Mouse (Mus musculus) heart, adult 11 months (tissue): ENCODE results near the gene Efr3b.

ENCODE experiments used
- DNase-seq: peaks from one replicate; pipeline ENCODE4 v3.0.0; 2022

Gene Efr3b

DNA sequence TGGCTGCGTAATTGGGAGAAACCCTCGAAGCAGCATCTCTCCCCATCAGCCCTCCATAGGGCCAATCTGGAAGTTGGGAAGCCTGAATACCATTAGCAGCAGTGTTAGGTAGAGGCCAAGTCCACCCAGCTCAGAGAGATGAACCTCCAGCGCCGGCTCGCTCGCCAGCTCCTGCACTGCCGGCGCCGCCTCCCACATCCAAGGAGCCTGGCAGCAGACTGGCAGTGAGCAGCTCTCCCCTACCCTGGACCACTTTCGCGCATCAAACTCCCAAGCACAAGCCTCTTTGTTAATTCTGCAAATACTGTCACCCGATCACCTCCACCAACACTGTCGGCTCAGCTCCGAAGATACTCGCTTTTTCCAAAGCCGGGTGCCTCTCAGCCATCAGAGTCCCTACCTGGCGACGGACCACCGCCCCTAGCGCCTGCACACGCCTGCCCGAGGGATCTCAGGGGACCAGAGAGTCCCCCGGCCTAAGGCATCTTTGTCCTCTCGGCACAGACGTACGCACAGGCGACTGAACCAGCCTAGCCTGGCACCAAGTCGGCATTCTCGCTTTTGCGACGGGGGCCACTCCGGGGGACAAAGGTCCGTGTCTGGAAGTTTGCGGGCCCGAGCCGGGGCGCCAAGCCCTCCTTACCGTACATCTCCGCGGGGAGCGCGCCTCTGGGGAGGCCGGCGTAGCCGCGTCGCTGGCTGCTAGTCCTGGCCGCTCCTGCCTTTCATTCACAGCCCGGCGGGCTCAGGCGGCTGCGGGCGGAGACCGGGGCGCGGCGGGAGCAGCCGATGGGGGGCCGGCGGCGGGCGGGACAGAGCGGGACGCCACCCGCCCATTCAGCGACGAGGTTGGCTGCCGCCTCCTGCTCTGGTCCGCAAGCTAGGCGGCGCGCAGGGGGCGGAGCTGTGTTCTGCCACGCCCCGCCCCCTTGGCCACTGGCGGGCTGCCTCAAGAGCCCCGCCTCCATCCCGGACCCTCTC lies at the start of gene Efr3b:
Gene Efr3b (minus strand): TSS at position 855 of the 981 bp plus-strand sequence.
- DNase-seq, result peak; percentile 98

DNA sequence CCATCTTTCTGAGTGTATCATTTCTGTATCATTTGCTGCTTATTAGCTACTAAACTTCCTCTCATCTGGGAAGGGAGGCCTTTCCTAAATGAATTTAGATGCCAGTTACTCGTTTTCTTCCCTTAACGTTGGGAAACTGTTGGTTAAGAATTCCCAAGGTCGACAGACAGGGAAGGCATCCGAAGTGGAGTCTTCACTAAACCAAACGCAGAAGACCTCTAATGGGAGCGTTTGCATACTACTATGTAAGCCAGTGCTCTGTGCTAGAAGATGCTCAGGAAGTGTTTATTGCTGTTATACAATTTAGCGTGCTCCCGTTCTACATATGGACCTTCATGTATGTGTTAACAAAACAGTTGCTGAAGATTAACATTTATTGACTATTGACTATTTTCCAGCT lies 44.7 kb upstream of the Efr3b start:
- peak; percentile 63 for DNase-seq

DNA sequence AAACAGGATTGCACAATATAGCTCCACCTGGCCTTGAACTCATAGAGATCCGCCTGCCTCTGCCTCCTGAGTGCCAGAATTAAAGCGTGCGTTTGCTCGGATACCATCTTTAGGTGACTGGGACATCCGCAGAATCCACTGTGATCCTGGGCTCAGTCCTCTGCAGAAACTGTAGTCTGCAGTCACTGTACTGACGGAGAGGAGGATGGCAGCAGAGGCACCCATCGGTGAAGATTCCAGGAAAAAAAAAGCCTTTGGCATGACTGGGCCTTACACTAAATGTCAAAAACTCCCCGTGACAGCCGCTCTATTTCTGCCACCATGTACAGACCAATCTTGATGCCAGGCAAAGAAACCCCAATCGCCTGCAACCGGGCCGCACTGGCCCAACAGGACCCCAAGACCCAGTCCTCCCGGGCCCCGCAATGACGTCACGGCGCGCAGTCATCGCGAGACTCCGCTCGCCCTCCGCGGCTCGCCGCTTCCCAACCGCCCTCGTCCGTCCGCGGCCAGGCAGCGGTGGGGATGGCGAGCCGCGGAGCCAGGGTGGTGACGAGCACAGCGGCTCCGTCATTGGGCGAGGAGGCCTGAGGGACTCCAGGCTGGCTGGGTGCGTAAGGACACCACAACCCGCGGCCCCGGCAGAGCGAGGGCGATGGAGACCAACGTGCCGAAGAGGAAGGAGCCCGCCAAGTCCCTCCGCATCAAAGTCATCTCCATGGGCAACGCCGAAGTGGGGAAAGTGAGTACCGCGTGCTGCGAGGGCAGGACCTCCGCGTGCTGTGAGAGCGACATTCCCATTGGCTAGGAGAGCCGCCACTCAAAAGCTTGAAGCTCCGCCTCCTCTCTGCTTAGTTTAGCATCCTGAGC lies 43.7 kb upstream of the Efr3b start, which contains the start of gene Dnajc27:
Gene Dnajc27 (plus strand): TSS at position 452 of the 870 bp plus-strand sequence.
- peak; percentile 99 for DNase-seq

DNA sequence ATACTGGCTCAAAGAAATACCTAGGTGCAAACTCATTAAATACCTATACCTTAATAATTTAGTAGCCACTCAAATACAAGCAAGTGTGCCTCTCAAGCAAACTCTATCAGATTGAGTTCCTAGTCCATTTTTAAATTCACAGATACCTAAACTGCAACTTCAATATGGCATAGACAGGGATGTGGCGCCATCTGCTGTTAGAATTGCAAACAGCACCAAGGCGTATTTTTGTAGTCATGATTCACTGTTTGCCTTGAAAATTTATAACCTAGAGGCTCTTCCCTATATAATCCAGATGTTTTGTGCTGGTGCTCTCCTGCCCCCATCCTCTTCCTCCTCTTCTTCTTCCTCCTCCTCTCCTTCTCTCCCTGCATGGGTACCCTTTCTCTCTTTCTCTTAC lies 41.6 kb upstream of the Efr3b start:
- peak; percentile 83 for DNase-seq

DNA sequence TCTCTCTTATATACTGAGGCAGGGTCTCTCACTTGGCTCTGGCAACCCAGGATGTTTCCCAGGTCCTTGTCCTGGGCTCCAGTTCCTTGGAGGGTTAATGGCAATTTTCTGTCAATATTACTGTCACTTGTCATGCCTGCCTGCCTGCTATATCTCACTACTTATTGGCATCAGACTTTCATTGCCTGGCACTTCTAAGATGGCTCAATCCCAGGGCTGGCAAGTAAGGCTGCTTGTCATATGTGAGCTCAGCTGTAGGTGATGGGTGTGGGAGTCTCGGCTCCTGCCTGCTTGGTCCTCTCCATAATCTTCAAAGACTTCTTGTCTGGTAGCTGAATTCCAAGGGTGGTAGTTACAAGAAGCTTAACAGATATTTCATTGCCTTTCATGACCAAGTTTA lies 39.4 kb upstream of the Efr3b start:
- DNase-seq, result peak; percentile 68

DNA sequence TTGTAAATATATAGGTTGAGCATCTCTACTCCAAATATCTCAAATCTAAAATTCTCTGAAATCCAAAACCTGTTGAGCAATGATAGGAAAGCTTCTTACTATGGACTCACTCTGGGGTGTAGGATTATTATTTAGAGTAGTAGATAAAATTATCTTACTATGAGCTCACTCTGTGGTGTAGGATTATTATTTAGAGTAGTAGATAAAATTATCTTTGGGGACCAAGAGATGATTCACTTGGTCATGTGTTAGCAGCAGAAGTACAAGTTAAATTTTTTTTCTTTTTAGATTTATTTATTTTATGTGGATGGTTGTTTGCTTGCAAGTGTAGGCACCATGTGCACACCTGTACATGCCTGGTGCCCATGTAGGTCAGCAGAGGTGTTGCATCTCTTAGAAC lies 37.7 kb upstream of the Efr3b start:
- DNase-seq, result no peak

DNA sequence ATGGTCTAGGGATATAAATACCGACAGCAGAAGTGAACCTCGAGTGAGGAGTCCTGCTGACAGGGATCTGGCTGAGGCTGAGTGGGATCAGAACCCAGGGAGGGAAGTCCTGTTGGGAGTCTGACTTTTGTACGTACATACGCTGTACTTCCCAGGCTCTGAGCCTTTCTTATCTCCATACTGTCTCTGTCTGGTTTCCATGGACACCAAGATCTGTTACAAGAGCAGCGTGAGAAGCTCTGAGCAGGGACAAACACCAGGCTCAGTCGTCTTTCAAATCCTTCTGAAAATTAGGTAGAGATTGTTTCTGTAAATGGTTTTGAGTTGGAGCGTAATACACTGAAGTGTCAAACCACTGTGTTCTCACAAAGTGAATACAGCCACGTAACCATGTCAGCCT lies 36.7 kb upstream of the Efr3b start:
- no peak for DNase-seq

DNA sequence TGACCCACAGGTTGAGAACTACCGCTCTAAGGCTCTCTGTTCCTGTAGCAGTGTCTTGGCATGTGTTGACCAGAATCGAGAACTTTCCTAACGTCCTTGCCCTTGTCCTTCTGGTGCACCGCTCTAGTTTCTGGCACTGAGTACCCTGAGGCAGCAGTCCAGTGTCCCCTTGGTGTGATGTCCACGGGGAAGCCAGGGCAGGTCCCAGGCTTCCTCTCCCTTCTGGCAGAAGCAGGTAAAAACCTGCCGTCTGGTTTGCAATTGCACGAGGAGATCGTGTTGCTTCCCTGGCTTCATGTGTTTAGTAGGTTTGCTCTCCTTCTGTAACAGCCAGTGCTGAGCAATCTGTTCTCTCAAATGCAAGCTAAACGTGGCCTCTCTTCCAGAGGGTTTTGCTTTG lies 33.0 kb upstream of the Efr3b start:
- peak; percentile 84 for DNase-seq

DNA sequence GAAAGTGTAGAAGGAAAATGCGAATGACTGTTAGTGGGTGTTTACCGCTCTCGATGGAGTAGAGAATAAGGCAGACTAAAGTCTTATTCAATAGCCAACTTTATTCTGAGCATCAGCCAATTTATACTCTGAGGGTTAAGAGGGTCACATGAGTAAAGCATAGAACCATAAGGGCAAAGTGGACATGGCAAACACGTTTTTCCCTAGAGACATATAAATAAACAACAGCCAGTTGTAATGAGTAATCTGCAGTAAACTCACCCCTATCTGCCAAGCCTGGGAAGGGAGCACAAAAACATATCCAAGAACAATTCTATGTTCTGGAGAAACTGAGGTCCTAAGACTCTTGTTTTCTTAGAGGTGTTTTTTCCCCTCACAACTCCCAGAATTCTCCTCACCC lies 29.8 kb upstream of the Efr3b start:
- DNase-seq, result no peak

DNA sequence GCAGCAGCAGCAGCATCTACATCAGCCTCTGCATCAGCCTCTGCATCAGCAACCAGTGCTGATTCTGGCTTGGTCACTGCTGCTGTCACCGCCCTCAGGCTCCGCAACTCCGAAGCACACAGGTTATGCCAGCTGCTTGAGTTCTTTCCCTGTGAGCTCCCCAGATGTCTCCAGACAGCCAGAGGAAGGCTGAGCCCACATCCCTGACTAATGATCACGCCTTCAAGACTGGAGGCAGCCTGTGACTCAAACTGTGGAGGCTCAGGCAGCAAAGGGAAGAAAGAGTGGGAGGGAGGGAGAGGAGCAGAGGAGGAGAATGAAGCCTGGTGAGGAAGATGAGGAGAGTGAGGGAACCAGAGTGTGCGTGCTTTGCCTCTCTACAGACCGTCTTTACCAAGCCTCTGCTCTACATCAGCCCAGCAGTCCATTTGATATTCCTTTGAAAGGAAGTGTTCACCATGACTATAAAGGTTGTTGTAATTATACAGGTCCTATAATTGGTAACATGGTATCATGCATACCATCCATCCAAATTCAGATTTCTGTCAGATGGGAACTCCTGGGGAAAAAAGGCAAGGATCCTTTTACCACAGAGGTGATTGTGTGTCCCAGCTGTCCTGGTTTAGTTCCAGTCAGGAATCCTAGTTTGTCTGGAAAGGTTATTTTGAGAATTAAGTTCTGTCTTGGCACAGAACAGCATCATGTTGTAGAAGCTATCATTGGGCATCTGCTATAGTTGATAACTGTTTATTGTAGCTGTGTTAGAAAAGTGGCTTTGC lies 28.2 kb upstream of the Efr3b start:
- peak; percentile 78 for DNase-seq

DNA sequence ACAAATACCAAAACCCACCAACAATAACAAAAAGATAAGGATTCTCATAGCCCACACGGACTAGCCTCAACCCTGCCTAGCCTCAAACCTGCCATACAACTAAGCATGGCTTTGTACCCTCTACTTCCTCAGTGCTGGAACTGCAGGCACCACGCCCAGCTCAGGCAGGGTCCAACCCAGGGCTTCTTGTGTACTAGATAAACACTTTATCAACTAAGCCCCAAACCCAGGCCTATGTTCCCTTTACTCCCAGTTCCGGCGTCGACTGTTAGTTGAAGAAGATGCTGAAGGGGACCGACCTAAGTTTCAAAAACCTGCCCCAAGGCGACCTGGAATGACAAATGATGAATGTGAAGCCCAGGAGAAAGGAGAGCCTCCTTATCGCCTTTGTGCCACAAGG lies 27.2 kb upstream of the Efr3b start:
- peak; percentile 49 for DNase-seq

DNA sequence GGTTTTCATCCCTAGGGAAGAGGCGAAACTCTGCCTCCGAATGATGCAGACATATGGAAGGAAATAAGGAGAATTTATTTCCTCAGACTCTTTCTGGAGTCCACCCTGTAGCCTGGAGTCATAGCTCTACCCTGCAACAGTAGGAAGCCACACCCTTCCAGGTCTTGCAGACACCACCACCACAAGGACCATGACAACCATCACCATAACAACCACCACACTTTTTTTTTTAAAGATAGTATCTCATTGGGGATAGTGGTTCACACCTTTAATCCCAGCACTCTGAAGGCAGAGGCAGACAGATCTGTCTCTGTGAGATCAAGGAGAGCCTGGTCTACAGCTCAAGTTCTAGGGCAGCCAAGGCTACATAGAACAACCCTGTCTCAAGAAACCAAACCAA lies 26.8 kb upstream of the Efr3b start:
- DNase-seq, result peak; percentile 33

DNA sequence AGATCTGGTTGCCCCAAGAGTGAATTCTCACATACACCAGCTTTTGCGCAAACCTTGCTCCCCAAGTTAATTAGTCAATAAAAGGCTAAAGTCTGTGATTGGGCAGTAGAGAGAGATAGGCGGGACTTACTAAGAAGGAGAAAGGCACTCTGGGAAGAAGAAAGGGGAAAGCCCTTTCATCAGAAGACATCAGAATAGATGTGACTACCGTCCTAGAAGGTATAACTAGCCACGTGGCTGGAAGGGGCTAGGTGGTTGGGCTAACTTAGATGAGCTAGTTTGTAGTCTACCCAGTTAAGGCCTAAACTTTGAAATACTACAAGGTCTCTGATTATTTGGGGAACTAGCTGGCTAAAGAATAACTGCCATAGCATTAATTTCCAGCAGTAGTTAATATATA lies 21.0 kb upstream of the Efr3b start:
- peak; percentile 41 for DNase-seq

DNA sequence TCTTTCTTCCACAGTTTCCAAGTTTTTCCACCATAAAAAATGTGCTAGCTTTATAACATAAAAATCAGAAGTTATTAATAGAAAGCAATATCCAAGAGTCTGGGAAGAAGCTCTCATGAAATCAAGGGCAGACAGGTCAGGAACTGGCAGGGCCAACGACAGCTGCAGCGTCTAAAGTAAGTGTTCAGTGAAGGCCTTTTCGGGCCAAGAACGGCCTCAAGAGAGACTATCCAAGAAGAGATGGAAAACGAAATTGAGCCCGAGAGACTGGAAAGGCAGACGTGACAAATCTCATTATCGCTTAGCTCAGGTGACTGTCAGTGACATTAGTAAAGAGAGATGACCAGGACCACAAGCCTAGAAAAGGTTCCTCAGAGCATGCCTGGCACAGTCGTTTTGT lies 19.6 kb upstream of the Efr3b start:
- peak; percentile 25 for DNase-seq

DNA sequence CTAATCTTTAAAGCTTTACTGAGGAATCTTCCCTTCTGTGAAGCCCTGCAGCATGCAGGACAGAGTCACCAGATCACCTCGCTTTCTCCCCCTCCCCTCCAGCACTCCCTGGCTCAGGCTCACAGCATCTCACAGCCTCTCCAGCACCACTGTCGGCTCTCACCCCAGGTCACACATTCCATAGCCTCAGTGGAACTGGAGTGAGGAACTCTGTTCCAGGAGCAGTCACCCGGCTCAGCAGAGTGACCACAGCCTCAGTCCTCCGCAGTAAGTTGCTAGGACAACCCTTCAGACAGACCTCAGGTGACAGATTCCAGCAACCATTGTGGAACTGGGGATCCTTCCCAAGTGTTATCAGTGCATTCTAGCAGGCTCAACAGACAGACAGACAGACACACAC lies 16.1 kb upstream of the Efr3b start:
- DNase-seq, result peak; percentile 65

DNA sequence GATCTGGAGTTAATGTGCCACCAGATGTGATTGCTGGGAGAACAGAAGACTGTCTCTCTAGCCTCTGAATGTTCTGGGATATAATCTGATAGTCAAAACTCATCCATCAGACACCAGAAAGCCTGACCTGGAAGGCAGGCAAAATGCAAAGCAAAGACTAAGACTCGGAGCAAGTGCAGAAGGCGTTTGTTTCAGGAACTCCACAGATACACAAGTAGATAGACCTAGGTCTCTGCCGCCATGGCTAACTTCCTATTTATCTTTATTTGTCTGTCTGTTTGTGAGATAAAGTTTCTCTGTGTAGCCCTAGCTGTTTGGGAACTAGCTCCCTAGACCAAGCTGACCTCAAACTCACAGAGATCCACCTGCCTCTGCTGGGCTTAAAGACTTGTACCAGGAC lies 14.9 kb upstream of the Efr3b start:
- DNase-seq, result peak; percentile 71

DNA sequence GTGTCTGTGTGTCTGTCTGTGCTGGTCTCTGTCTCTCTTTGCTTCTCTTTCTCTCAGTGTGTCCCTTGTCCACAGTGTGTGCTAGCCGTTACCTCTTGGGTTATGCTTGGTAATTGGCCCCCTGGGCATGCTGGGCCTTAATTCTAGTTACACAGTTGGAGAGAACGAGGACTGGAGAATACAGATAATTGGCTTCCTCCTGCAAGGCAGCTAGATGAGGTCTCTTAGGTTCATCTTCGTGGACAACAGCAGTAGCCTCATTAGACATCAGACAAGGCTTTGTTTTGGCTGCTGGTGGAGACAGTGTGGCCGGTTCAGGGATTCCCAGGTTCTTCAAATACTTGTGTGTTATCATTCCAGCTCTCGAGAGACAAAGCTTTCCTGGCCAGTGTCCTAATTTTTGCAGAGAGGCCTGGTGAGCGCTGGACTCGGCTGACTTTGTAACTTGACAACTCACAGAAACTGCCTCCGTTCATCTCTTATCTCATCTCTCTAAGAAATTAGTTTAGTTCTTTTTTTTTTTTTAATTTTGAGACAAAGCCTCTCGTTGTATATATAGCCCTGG lies 12.2 kb upstream of the Efr3b start:
- peak; percentile 86 for DNase-seq

DNA sequence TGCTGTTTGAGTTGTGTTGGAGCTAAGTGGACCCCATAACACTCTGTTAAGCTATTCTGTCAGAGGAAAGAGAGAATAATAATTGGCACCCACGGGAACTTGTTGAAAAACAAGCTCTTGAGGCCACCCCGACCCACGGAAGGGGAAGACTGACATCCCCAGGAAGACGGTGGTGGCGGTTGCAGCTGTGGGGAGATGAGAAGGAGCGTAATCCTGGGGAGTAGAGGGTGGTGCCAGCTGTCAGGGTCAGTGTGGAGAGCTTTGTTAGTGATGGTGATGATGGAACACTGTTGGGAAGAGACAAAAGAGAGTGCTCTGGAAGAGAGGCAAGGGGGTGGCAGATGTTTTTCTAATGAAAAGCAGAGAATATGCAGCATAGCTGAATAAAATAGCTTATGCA lies 9.3 kb upstream of the Efr3b start:
- DNase-seq, result peak; percentile 31

DNA sequence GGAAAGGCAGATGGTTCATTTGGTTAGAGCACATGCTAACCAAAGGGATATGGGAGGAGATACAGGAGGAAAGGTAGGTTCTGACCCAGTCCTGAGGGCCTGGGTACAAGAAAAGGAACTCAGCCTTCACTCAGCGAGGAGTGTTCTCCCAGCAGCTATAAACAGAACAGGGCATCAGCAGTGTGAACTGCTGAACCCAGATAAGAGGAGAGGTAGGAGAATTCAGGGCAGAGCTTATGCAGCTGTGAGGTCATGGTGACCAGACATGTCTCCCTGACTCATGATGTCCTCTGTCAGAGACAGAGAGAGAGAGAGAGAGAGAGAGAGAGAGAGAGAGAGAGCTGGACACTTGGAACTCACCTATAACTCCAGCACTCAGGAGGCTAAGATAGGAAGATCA lies 7.3 kb upstream of the Efr3b start:
- DNase-seq, result peak; percentile 83

DNA sequence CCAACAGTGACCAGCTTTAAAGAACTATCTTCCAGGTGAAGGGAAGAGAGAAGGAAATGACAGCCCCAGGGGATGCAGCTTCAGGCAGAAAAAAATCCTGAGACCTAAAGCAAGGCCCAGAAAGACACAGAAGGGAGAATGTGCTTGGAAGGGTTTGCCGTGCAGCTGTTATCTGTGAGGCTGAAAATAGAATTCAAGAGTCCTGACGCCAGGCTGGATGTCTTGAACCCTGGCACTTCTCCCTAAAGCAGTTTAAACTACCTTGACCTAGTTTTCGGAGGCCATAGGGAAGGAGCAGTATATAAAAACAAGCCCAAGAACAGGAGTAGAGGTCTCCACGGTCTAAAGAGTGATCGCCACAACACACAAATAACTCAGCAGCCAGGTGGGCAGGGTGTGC lies 3.7 kb upstream of the Efr3b start:
- no peak for DNase-seq

DNA sequence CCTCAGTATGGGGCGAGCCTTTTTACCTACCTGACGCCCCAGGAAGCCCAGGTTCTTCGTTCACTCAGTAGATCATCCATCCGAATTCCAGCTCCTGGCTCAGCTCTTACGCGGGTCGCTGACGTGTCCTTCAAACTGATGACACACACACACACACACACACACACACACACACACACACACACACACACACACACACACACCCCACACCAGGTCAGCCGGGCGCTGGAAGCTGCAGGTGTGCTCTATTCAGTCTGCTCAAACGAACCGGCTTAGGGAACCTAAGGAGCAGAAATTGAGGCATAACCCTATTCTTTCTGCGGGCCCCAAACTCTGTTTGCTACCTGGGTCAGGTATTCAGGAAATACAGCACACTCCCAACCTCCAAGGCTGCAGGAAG lies 331 bp upstream of the Efr3b start:
- DNase-seq, result no peak

DNA sequence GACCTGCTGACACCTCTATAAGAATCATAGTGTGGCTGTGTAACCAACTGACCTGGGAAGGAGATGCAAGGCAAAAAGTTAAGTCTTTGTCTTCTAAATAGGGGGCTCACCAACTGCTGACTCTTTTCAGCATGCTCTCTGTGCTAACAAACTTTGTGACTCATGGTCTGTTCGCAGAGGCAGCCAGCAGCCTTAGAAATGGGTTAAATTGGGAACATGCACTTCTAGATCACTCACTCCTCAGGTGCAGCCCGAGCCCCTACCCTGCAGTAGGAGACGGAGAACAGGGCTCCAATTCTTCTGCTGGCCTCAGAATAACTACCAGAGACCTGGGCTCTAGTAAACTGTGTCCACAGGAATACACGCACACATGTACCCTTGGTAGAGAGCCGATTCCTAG lies 1.2 kb downstream of the Efr3b start:
- DNase-seq, result no peak

DNA sequence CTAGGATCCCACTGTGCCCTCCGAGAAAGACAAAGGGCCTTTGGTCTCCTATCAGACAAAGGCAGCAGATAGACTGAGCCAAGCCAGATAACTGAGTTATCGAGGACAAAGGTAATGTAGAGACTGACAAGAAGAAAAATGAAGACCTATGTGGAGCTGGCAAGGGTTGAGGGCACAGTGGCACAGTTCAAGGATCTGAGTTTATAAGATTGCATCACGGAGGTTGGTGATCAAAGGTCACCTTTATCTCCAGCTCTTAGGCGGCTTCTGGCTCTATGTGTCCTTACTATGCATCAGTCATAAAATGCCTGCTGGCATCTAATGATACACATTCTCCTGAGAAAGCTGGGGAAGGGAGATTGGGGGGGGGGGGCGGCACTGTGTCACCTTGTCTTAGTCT lies 2.6 kb downstream of the Efr3b start:
- DNase-seq, result no peak
